Mouse (Mus musculus) MN1 (cell line): ENCODE data around the gene Thap3.
A peak's percentile ranks its signal among the peaks of the same experiment; 100 is the strongest.

Experiments used
- DNase-seq: peaks from one replicate; pipeline ENCODE4 v3.0.0-alpha.2; 2016; ENCODE audit warnings: low spot score

Gene Thap3

DNA sequence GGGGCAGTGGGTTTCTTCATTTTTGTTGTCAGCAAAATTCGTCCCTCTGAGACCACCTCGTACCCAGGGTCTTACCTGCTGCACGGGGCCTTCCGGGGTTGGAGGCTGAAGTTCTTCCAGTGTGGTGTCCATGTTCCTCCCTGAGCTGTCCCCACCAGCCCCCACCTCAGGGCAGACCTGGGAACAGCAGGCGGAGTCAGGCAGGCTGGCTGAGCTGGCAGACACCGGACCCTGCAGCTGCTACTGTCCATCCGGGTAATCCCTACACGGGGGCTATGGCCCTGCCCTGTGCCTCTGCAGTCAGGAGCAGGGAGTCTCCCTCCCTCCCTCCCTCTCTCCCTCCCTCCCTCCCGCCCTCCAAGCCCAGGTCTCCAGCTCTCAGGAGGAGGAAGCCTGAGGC, 5.2 kb downstream of the Thap3 start:
- no peak for DNase-seq

DNA sequence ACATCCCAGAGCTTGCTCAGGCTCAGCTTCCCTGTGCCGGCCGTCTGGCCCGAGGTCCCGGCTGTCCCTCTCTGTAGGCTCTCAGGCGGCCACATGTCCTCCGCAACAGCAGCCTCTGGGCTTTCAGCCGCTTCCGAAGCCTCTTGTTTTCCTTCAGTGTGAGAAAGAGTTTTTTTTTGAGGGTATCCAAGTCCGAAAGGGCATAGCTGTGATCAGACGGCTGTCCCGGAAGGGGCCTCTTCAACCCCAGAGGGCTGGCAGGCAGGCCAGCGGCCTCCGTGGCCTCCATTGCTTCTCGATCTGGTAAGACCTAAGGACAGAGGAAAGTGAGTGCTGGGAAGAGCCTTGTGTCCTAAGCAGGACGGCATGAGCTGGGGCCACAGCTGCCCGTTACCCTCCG, 5.8 kb downstream of the Thap3 start:
- DNase-seq, result no peak

GRCm38 (mm10) chr4:151981363-151981762, 7.4 kb downstream of the Thap3 start:
- DNase-seq, result peak; percentile 84

DNA sequence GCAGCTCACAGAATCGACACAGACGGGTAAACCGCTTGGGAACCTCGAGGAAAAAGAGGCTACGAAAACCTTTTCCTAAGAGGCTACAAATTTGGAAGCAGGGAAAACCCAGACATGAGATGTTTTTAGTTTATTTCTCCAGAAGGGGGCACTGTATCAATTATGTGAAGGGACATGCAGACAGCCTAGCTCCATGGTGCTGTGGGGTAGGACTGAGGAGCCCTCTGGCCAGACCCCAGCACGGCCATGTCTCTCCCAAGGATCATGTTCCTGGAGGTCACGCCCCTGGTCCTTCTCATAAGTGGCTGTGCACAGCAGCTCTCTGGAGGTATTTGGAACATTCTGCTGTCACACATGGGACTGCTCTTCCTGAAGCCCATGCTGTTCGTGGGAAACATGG, 8.1 kb downstream of the Thap3 start:
- peak; percentile 33 for DNase-seq

- peak; percentile 81 for DNase-seq
Observed at GRCm38 (mm10) chr4:151977748-151978147, 11.0 kb downstream of the Thap3 start.

DNA sequence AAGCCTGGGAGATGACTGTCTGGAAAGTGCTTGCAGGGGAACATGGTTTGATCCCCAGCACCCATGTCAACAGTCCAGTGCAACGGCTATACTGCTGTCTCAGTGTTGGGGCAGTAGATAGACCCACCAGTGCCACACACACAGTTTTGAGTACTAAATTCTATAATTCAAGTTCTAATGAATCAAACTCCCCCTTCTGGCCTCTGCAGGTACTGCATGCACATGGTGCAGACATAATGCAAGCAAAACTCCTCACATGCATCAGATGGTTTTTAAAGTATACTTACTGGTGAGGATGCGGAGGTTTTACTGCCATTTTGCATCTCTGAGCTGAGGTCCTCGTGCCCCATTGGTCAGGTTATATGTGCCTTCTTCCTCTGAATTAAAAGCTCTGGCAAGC, 13.4 kb downstream of the Thap3 start:
- peak; percentile 44 for DNase-seq

- DNase-seq, result peak; percentile 52
Observed at GRCm38 (mm10) chr4:151972221-151972967, 16.4 kb downstream of the Thap3 start.

DNA sequence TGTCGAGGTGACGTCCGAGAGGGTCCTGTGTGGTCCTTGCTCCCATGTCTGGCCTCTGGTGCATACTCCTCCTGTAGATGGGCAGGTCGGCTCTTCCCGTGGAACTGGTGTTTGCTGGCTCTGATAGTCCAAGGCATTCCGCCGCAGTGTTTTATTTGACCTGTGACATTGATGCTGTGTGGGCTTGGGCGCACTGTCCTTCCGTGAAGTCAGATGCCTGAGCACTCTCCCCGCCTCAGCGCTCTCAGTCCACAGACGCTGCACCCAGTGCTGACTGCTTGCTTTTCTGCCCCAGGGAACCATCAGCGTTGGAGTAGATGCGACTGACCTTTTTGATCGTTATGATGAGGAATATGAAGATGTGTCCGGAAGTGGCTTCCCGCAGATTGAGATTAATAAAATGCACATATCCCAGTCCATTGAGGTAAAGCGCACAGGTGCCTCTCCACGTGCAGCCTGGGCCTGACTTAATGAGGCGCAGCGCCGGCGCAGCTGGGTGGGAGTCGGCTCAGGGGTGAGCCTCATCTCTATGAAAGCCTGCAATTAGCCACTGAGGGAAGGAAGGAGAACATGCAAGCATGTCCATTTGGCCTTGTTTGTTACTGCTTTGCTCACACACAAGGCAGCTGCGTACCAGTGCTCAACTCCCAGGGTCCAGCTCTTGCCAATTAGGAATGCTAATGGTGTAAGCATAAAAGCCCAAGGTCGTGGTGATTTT, 20.4 kb downstream of the Thap3 start:
- no peak for DNase-seq

- no peak for DNase-seq
Observed at GRCm38 (mm10) chr4:151962817-151963216, 26.0 kb downstream of the Thap3 start.

GRCm38 (mm10) chr4:151960513-151960854, 28.3 kb downstream of the Thap3 start:
- DNase-seq, result peak; percentile 60

DNA sequence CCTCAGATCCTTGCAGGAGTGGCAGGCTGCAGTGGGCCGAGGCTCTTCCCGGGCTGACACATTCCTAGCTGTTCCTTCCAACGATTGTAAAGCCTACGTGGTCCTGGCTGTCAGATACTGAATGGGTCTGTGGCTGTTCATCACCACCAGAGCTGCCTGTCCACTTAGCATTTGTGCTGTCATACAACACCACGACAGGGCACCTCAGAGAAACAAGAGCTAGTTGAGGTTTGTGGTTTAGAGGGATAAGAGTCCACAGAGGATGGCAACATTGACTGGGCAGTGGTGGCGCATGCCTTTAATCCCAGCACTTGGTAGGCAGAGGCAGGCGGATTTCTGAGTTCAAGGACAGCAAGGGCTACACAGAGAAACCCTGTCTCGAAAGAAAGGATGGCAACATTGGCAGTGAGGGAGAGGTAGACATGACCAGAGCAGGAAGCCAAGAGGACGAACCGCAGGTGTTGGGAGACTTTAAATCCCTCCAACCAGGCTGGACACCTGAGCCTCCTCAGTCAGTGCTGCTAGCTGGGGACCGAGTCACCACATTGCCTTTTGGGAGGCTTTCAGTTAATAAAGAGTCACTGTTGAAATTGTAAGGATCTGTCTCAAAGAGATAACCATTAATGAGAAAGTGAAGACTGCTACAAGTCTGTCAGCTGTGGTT, 28.8 kb downstream of the Thap3 start:
- DNase-seq, result no peak

- no peak for DNase-seq
Observed at GRCm38 (mm10) chr4:151957584-151958315, 31.0 kb downstream of the Thap3 start.

DNA sequence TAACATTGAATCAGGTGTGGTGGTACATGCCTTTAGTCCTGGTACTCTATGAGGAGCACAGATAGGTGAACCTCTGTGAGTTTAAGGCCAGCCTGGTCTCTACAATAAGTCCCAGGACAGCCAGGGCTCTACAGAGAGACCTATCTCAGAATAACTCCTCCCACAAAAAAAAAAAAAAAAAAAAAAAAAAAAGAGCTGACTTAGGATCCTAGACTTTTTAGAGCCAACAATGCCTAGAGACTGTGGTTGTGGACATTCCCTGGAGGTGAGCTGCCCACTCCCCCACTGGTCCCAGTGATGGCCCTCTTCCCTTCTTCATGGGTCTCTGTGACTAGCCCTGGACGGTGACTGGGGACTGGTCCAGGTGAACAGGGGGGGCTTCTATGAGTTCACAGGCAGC, 33.0 kb downstream of the Thap3 start:
- DNase-seq, result no peak

- DNase-seq, result no peak
Observed at GRCm38 (mm10) chr4:151953209-151953608, 35.6 kb downstream of the Thap3 start.

- no peak for DNase-seq
Observed at GRCm38 (mm10) chr4:151948497-151949471, 40.0 kb downstream of the Thap3 start.

DNA sequence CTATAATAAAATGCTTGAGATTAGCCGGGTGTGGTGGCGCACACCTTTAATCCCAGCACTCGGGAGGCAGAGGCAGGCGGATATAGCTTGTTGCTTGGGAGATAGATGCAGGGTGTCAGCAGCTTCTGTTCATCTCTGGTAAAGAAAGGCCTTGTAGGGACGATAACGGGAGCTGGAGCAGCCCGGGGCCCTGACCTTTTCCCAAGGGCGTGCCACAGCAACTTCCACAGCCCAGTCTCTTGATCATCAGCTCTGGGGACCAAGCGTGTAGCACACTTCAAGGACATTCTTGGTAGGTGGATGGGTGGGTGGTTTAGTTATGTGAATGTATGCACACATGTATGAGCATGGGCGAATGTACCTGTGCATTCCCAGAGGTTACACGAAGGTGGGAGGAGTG, 42.6 kb downstream of the Thap3 start:
- DNase-seq, result no peak

- no peak for DNase-seq
Observed at GRCm38 (mm10) chr4:151938089-151938488, 50.7 kb downstream of the Thap3 start.

DNA sequence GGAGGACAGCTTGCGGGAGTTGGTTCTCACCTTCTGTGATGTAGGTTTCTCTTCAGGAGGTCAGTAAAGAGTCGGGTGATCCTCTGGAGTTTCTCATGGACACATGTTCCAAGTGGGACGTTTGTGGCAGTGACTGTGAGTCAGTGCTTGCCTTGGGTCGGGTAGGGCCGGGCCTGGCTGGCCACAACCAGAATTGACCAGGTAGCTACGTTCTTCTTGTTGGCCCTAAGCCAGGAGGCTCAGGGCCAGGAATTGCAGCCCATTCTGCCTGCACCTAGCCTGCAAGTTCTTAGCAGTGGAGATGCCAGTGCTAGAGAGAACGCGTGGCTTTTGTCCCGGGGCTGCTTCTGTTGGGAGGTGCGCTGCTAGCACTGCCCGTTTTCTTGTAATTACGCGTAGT, 51.4 kb downstream of the Thap3 start:
- peak; percentile 34 for DNase-seq

GRCm38 (mm10) chr4:151934215-151934572, 54.6 kb downstream of the Thap3 start:
- peak; percentile 44 for DNase-seq

- DNase-seq, result peak; percentile 93
Observed at GRCm38 (mm10) chr4:151933505-151934214, 55.1 kb downstream of the Thap3 start, which contains the start of gene Dnajc11. TSS of gene Dnajc11 (plus strand) at chr4:151933691.
